ENCODE assay signal across 10 mouse cellular contexts in the genomic region with DNA sequence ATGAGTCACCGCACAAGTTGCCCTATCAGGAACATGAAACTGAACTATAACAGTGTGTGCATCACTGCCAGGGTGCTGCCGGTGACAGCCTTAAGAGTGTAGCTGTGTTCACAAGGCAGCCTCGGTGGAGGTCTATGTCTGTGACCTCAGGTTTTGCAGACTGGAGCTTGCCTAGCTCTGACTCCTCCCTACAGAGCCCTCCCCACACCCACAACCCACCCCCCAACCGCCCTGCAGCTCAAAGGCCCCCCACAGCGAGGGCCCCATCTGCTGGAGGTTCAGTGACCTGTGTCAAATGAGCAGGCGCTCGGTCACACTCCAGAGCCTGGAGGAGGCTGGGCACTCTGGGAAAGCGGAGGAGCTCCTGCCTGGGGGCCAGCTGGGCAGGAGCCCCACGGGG. TPM values are rescaled to one million over a fixed set of nuclear protein-coding genes. Genes with fewer than 3 reads are reported as not detected.
A peak's percentile ranks its signal among the peaks of the same experiment; 100 is the strongest.
DNase-seq lines count a peak whose midpoint lies in the region; ATAC-seq and TF ChIP-seq lines count a peak whose summit lies in the region.
"Had no signal": no experiment of that assay in that cellular context is flagged by ENCODE, and none has a peak within 500 bp of the region (broad histone marks: within the 10 kb centered on the region; RNA-seq: fewer than 3 reads in every experiment).

No protein-coding gene starts in this region.

- peak overlapping the region; percentile 22 for H3K4me2 ChIP-seq in midbrain, embryonic 11.5 days
- H3K4me2 ChIP-seq in midbrain, embryonic 15.5 days, result no peak overlapping the region
- H3K4me2 ChIP-seq: stomach, embryonic 15.5 days had no signal

- H3K9ac ChIP-seq in midbrain, embryonic 11.5 days (ENCODE audit: low read length), result no peak overlapping the region; the same call in 1 of the 2 replicates
- no peak overlapping the region for H3K9ac ChIP-seq in midbrain, embryonic 15.5 days
- H3K9ac ChIP-seq: stomach, embryonic 15.5 days had no signal

- H3K27ac ChIP-seq in cerebellum, adult 2 months (ENCODE audit: insufficient read depth, low read length), result no peak overlapping the region
- 0 out of 2 replicates have a peak overlapping the region, but pooled peaks have one; percentile 41 for H3K27ac ChIP-seq in midbrain, embryonic 11.5 days (ENCODE audit: low read depth, low read length)
- H3K27ac ChIP-seq in midbrain, embryonic 15.5 days, result no peak overlapping the region
- H3K27ac ChIP-seq: stomach, embryonic 15.5 days had no signal

- H3K27me3 ChIP-seq in cerebellum, adult 2 months (ENCODE audit: control insufficient read depth, insufficient read depth, low read length), result peaks cover 8% of the 10 kb centered on the region; the same call in 1 of the 2 replicates
- peaks cover 34% of the 10 kb centered on the region for H3K27me3 ChIP-seq in midbrain, embryonic 11.5 days (ENCODE audit: control insufficient read depth, insufficient read depth, low read length)
- peaks cover 16% of the 10 kb centered on the region; the same call in 1 of the 2 replicates for H3K27me3 ChIP-seq in midbrain, embryonic 15.5 days (replicated peaks)

- no peak overlapping the region for H3K4me3 ChIP-seq in cerebellum, adult 2 months (replicated peaks; ENCODE audit: insufficient read depth, low read depth, low read length)
- no peak overlapping the region for H3K4me3 ChIP-seq in midbrain, embryonic 11.5 days (ENCODE audit: low read depth, low read length)
- no peak overlapping the region for H3K4me3 ChIP-seq in midbrain, embryonic 15.5 days
- H3K4me3 ChIP-seq: stomach, embryonic 15.5 days had no signal

- H3K4me1 ChIP-seq in cerebellum, adult 2 months (ENCODE audit: control insufficient read depth, insufficient read depth, low read length), result no peaks in the 10 kb centered on the region
- H3K4me1 ChIP-seq in midbrain, embryonic 11.5 days (ENCODE audit: control insufficient read depth, insufficient read depth, low read length), result peaks cover 32% of the 10 kb centered on the region
- peaks cover 26% of the 10 kb centered on the region for H3K4me1 ChIP-seq in midbrain, embryonic 15.5 days

- DNase-seq in cerebellum, adult 2 months, result peak; percentile 12 to 17
- no peak for DNase-seq in cerebellum, adult 11 months
- DNase-seq in midbrain, embryonic 11.5 days (ENCODE audit: low spot score, missing footprints), result peak; percentile 93
- DNase-seq in kidney, adult 9 months, result peak; percentile 49
- DNase-seq in retina, postnatal 1 day, result peak; percentile 93
- no peak for DNase-seq in spleen, postnatal 4 days (ENCODE audit: low spot score in 2 of 2)
- DNase-seq in urinary bladder, postnatal 25 days (ENCODE audit: low spot score), result no peak

- TF ChIP-seq CTCF in cerebellum, adult 2 months (IDR thresholded peaks at IDR 0.05; ENCODE audit: borderline replicate concordance, insufficient read depth, low read depth, low read length), result no peak

- H3K36me3 ChIP-seq in midbrain, embryonic 11.5 days (ENCODE audit: control insufficient read depth, insufficient read depth, low read length), result no peaks in the 10 kb centered on the region
- H3K36me3 ChIP-seq in midbrain, embryonic 15.5 days (replicated peaks), result no peaks in the 10 kb centered on the region
- H3K36me3 ChIP-seq: stomach, embryonic 15.5 days had no signal

- peak; percentile 47 for ATAC-seq in midbrain, embryonic 11.5 days (ENCODE audit: low FRiP score)
- no peak for ATAC-seq in midbrain, embryonic 15.5 days (replicated peaks)

- TF ChIP-seq POLR2A in cerebellum, adult 2 months (IDR thresholded peaks at IDR 0.05; ENCODE audit: borderline replicate concordance, insufficient read depth, low read length), result no peak

- 11% methylated on average over 9 of the region's 9 CpGs for WGBS in cerebellum, adult 2 months
- WGBS in midbrain, embryonic 11.5 days, result 0% methylated on average over 9 of the region's 9 CpGs
- 7% methylated on average over 9 of the region's 9 CpGs for WGBS in midbrain, embryonic 15.5 days

- H3K9me3 ChIP-seq in midbrain, embryonic 11.5 days (ENCODE audit: control insufficient read depth, low read length), result no peaks in the 10 kb centered on the region
- no peaks in the 10 kb centered on the region for H3K9me3 ChIP-seq in midbrain, embryonic 15.5 days
- H3K9me3 ChIP-seq: stomach, embryonic 15.5 days had no signal

RNA-seq across cellular contexts. Expression of gene Pou3f1, which starts 3.7 kb away (rescaled TPM):
- polyA plus RNA-seq in cerebellum, adult 2 months (2012; rRNA removed), result 2.3 and 3.3 TPM in 2 replicates
- 19.2 and 20.5 TPM in 2 replicates for polyA plus RNA-seq in midbrain, embryonic 11.5 days (2014; fragmentation: Nextera tagmentation; extraction: Ambion mirVana)
- 16.8 and 22.6 TPM in 2 replicates for polyA plus RNA-seq in midbrain, embryonic 15.5 days (2015; fragmentation: Nextera tagmentation; extraction: Ambion mirVana)

RNA-seq across cellular contexts. Expression of gene Utp11, which starts 40.5 kb away (rescaled TPM):
- 19.2 and 19.4 TPM in 2 replicates for polyA plus RNA-seq in cerebellum, adult 2 months (2012; rRNA removed)
- polyA plus RNA-seq in midbrain, embryonic 11.5 days (2014; fragmentation: Nextera tagmentation; extraction: Ambion mirVana), result 66.2 and 75.4 TPM in 2 replicates
- polyA plus RNA-seq in midbrain, embryonic 15.5 days (2015; fragmentation: Nextera tagmentation; extraction: Ambion mirVana), result 36.8 and 41.8 TPM in 2 replicates

RNA-seq across cellular contexts. Expression of gene 3100002H09Rik, which starts 42.3 kb away (rescaled TPM):
- not detected in 2 replicates for polyA plus RNA-seq in cerebellum, adult 2 months (2012; rRNA removed)
- 0.16 TPM in 1 of 2 replicates, not detected in the other for polyA plus RNA-seq in midbrain, embryonic 11.5 days (2014; fragmentation: Nextera tagmentation; extraction: Ambion mirVana)
- polyA plus RNA-seq in midbrain, embryonic 15.5 days (2015; fragmentation: Nextera tagmentation; extraction: Ambion mirVana), result 0.98 and 1.3 TPM in 2 replicates
- polyA plus RNA-seq: limb, embryonic 14.5 days; stomach, embryonic 15.5 days had no signal

RNA-seq across cellular contexts. Expression of gene Fhl3, which starts 47.6 kb away (rescaled TPM):
- polyA plus RNA-seq in cerebellum, adult 2 months (2012; rRNA removed), result 1.4 and 1.6 TPM in 2 replicates
- polyA plus RNA-seq in midbrain, embryonic 11.5 days (2014; fragmentation: Nextera tagmentation; extraction: Ambion mirVana), result 3.9 and 4.5 TPM in 2 replicates
- 1.6 and 2.2 TPM in 2 replicates for polyA plus RNA-seq in midbrain, embryonic 15.5 days (2015; fragmentation: Nextera tagmentation; extraction: Ambion mirVana)

Comparison
In these comparisons a context has a peak if more than half of its experiments do, and no peak if none do; other contexts are left out.
1. DNase-seq: peak in cerebellum, adult 2 months (2 of 2), midbrain, embryonic 11.5 days (single experiment), kidney, adult 9 months (single experiment) and retina, postnatal 1 day (single experiment); none in cerebellum, adult 11 months (single experiment), spleen, postnatal 4 days (0 of 2) and urinary bladder, postnatal 25 days (single experiment).